Mouse (Mus musculus) gastrocnemius, postnatal 36 days (tissue): ENCODE results near the gene Cask. TPM values are rescaled to one million over a fixed set of nuclear protein-coding genes. Genes with fewer than 3 reads are reported as not detected.

Source experiments
- DNase-seq, 2 experiments: peaks; one replicate each; pipeline ENCODE4 v3.0.0; 2022
- intact Hi-C: fragments of 180-260 bp; cut with DNase I; formaldehyde crosslinking; loops from one replicate; pipeline ENCODE4 v1.15.1; 2025
- microRNA-seq, 2 experiments: library from miRNA; unstranded; fragments of <30 nt; microRNA quantifications; one replicate each; pipeline ENCODE4 v1.2.0; 2021
- total RNA-seq, 2 experiments: library from RNA; stranded (reverse); gene quantifications; 2 replicates each; pipeline ENCODE4 v1.2.3; 2021

The Cask gene
- total RNA-seq, 2 experiments from 2014 or later = 10.0 to 10.7 TPM

GRCm38 (mm10) chrX:13478298-13478697 is 372.9 kb downstream of the Cask start:
- intact Hi-C loops = no loop called here
- DNase-seq = no peak

- intact Hi-C loops = no loop called here
- DNase-seq = no peak
Observed at GRCm38 (mm10) chrX:13477596-13477995, 373.6 kb downstream of the Cask start.

GRCm38 (mm10) chrX:13475382-13475781 is 375.8 kb downstream of the Cask start:
- DNase-seq = no peak

GRCm38 (mm10) chrX:13472751-13473225 is 378.4 kb downstream of the Cask start:
- no peak for DNase-seq
- intact Hi-C loops = loop anchor here (5.0 kb wide), 1 partner anchor 45 kb away; no protein-coding TSS in a partner anchor

More at GRCm38 (mm10) chrX:13475382-13475781, 375.8 kb downstream of the Cask start:
- intact Hi-C loops = no loop called here

- no peak for DNase-seq
- intact Hi-C loops = loop anchor here (5.0 kb wide), 1 partner anchor 45 kb away; no protein-coding TSS in a partner anchor
Observed at GRCm38 (mm10) chrX:13471925-13472324, 379.2 kb downstream of the Cask start.

- intact Hi-C loops = loop anchor here (5.0 to 10.0 kb wide), 2 partner anchors 48 to 185 kb away; no protein-coding TSS in a partner anchor
Observed at GRCm38 (mm10) chrX:13469160-13470116, 381.7 kb downstream of the Cask start.

GRCm38 (mm10) chrX:13467121-13467571 is 384.0 kb downstream of the Cask start:
- intact Hi-C loops = loop anchor here (10.0 kb wide), 1 partner anchor 188 kb away; no protein-coding TSS in a partner anchor
- no peak for DNase-seq

More at GRCm38 (mm10) chrX:13469160-13470116, 381.7 kb downstream of the Cask start:
- DNase-seq = no peak

Small RNA genes lying within 50 kb of the gene (microRNA-seq; reads per million reads assigned to microRNA genes)
- gene Gm25246 = 0 reads per million in 2 experiments

Other genes starting within 250 kb of the Cask start
- under 1 TPM; 0.36 to 0.91 TPM for gene Gpr34, start 219.3 kb downstream of the Cask start, total RNA-seq
- not detected for gene Gpr82, start 190.0 kb downstream of the Cask start, total RNA-seq